In genomic region chr6:127886916-127887315, GRCm38 (mm10) we compare ENCODE assay signal across 10 mouse cellular contexts. TPM values are rescaled to one million over a fixed set of nuclear protein-coding genes. Genes with fewer than 3 reads are reported as not detected.
DNase-seq lines count a peak whose midpoint lies in the region; ATAC-seq and TF ChIP-seq lines count a peak whose summit lies in the region.
"Had no signal": no experiment of that assay in that cellular context is flagged by ENCODE, and none has a peak within 500 bp of the region (broad histone marks: within the 10 kb centered on the region; RNA-seq: fewer than 3 reads in every experiment).

No protein-coding gene starts in this region.

- H3K4me1 ChIP-seq in lung, embryonic 16.5 days (replicated peaks; ENCODE audit: control insufficient read depth, insufficient read depth, low read length): peaks cover 18% of the 10 kb centered on the region
- H3K4me1 ChIP-seq in limb, embryonic 12.5 days (replicated peaks): peaks cover 21% of the 10 kb centered on the region
- peaks cover 16% of the 10 kb centered on the region; the same call in 1 of the 2 replicates for H3K4me1 ChIP-seq in stomach, embryonic 15.5 days

- H3K9ac ChIP-seq in lung, embryonic 16.5 days (ENCODE audit: low read length): peak overlapping the region; percentile 74; the same call in 1 of the 2 replicates
- H3K9ac ChIP-seq in limb, embryonic 12.5 days (replicated peaks): peak overlapping the region; percentile 76; the same call in 1 of the 2 replicates
- no peak overlapping the region for H3K9ac ChIP-seq in stomach, embryonic 15.5 days

- H3K9me3 ChIP-seq in lung, embryonic 16.5 days (ENCODE audit: control insufficient read depth, low read length): no peaks in the 10 kb centered on the region
- no peaks in the 10 kb centered on the region for H3K9me3 ChIP-seq in limb, embryonic 12.5 days
- H3K9me3 ChIP-seq in stomach, embryonic 15.5 days: no peaks in the 10 kb centered on the region

- H3K27ac ChIP-seq in gastrocnemius, adult 2 months: no peak overlapping the region
- H3K27ac ChIP-seq in lung, embryonic 16.5 days (ENCODE audit: low read length): no peak overlapping the region
- no peak overlapping the region for H3K27ac ChIP-seq in limb, embryonic 12.5 days
- H3K27ac ChIP-seq in stomach, embryonic 15.5 days: no peak overlapping the region

- DNase-seq in gastrocnemius, adult 2 months: no peak
- DNase-seq in gastrocnemius, postnatal 4 days (ENCODE audit: low spot score in 2 of 2): no peak
- DNase-seq in lung, postnatal 10 days: no peak
- DNase-seq in cerebellum, postnatal 25 days: no peak
- no peak for DNase-seq in embryo, embryonic 10 days (ENCODE audit: low spot score)

- 9% methylated on average over 7 of the region's 7 CpGs for WGBS in lung, embryonic 16.5 days
- 14% methylated on average over 7 of the region's 7 CpGs for WGBS in limb, embryonic 12.5 days
- 15% methylated on average over 7 of the region's 7 CpGs for WGBS in stomach, embryonic 15.5 days

- intact Hi-C loops in gastrocnemius, adult 2 months (cut with DNase I): no loop called here

- TF ChIP-seq CTCF in gastrocnemius, adult 2 months (IDR thresholded peaks at IDR 0.05): no peak

- H3K4me2 ChIP-seq in lung, embryonic 16.5 days (ENCODE audit: low read depth, low read length): peak overlapping the region; percentile 87
- peak overlapping the region; percentile 90 for H3K4me2 ChIP-seq in limb, embryonic 12.5 days
- H3K4me2 ChIP-seq in stomach, embryonic 15.5 days: peak overlapping the region; percentile 91

- H3K27me3 ChIP-seq in lung, embryonic 16.5 days (ENCODE audit: control insufficient read depth, insufficient read depth, low read depth, low read length): no peaks in the 10 kb centered on the region
- H3K27me3 ChIP-seq in limb, embryonic 12.5 days: peaks cover 7% of the 10 kb centered on the region
- 0 out of 2 replicates have a peak, but pooled peaks cover 6% of the 10 kb centered on the region for H3K27me3 ChIP-seq in stomach, embryonic 15.5 days (replicated peaks)

- ATAC-seq in lung, embryonic 16.5 days (ENCODE audit: low read depth): no peak
- ATAC-seq in limb, embryonic 12.5 days (ENCODE audit: insufficient number of reproducible peaks, insufficient read depth, low FRiP score, low TSS enrichment, low read depth): peak; percentile 64; the same call in 1 of the 2 replicates
- no peak for ATAC-seq in stomach, embryonic 15.5 days (ENCODE audit: insufficient read depth, low FRiP score, low read depth)
- ATAC-seq: inflammation-experienced regulatory T-cells, adult 6 months had no signal

- H3K4me3 ChIP-seq in gastrocnemius, adult 2 months: peak overlapping the region; percentile 72; the same call in 1 of the 2 replicates
- peak overlapping the region; percentile 57 for H3K4me3 ChIP-seq in lung, embryonic 16.5 days (ENCODE audit: low read length)
- peak overlapping the region; percentile 57 for H3K4me3 ChIP-seq in limb, embryonic 12.5 days (replicated peaks)
- no peak overlapping the region for H3K4me3 ChIP-seq in stomach, embryonic 15.5 days (replicated peaks)
- H3K4me3 ChIP-seq: erythroblast, embryonic 14.5 days had no signal

- H3K36me3 ChIP-seq in lung, embryonic 16.5 days (ENCODE audit: control insufficient read depth, insufficient read depth, low read length): no peaks in the 10 kb centered on the region
- no peaks in the 10 kb centered on the region for H3K36me3 ChIP-seq in limb, embryonic 12.5 days
- no peaks in the 10 kb centered on the region for H3K36me3 ChIP-seq in stomach, embryonic 15.5 days

RNA-seq across cellular contexts. Expression of gene Tspan11, which starts 0.5 kb away (rescaled TPM):
- 1 to 10 TPM in 1 of 2 experiments, under 1 TPM in 1; 0.74 to 1.0 TPM for total RNA-seq in gastrocnemius, adult 2 months (2021)
- total RNA-seq in gastrocnemius, postnatal 4 days (2021): 10 to 100 TPM; 13.4 to 14.0 TPM
- 22.0 and 23.8 TPM in 2 replicates for polyA plus RNA-seq in lung, embryonic 16.5 days (2015; fragmentation: Nextera tagmentation; extraction: Ambion mirVana)
- polyA plus RNA-seq in limb, embryonic 12.5 days (2016; fragmentation: Nextera tagmentation; extraction: Ambion mirVana): 14.9 and 15.7 TPM in 2 replicates
- polyA plus RNA-seq in stomach, embryonic 15.5 days (2015; fragmentation: Nextera tagmentation; extraction: Ambion mirVana): 3.9 and 5.2 TPM in 2 replicates
- polyA plus RNA-seq: erythroblast, embryonic 14.5 days; inflammation-experienced regulatory T-cells, adult 6 months had no signal
